In genomic region chr15:85569167-85569797, GRCm38 (mm10) we compare ENCODE assay signal across 8 mouse cellular contexts. TPM values are rescaled to one million over a fixed set of nuclear protein-coding genes. Genes with fewer than 3 reads are reported as not detected.
DNase-seq lines count a peak whose midpoint lies in the region; ATAC-seq and TF ChIP-seq lines count a peak whose summit lies in the region.
"Had no signal": no experiment of that assay in that cellular context is flagged by ENCODE, and none has a peak within 500 bp of the region (broad histone marks: within the 10 kb centered on the region; RNA-seq: fewer than 3 reads in every experiment).

No protein-coding gene starts in this region.

- CTCF ChIA-PET in Patski (lab: Charles Lee) = interaction anchor here (0.7 to 1.3 kb wide), 2 partner anchors 14 to 254 kb away, joined by 3 read pairs; no protein-coding TSS in a partner anchor

- DNase-seq in left cerebral cortex, adult 18-20 months (ENCODE audit: low spot score in 2 of 2) = peak; percentile 24 to 36
- no peak for DNase-seq in left cerebral cortex, adult 8-10 months (ENCODE audit: low spot score in 2 of 2)
- DNase-seq in 3T3-L1 (ENCODE audit: low read depth, low spot score) (peak; percentile 44), Patski (ENCODE audit: low read depth, low spot score) (no peak), adipocyte (ENCODE audit: low spot score) (no peak)
- DNase-seq in kidney, postnatal 10 days = peak; percentile 68
- DNase-seq in natural killer cell, adult 2 months (ENCODE audit: low spot score in 2 of 2) = no peak

- no peak for TF ChIP-seq CTCF in Patski (IDR thresholded peaks at IDR 0.05)

- no peaks in the 10 kb centered on the region for H3K27me3 ChIP-seq in Patski

- POLR2A ChIA-PET in Patski (lab: Charles Lee) = interaction anchor here (1.1 to 1.3 kb wide), 2 partner anchors 10 to 35 kb away, joined by 3 read pairs; no protein-coding TSS in a partner anchor

- in situ Hi-C loops in Patski (cut with MboI; ENCODE audit: low pct_unique_long_range_greater_than_20kb) = no loop called here

- peak; percentile 38 for ATAC-seq in Patski
- ATAC-seq: liver, embryonic 12.5 days had no signal

RNA-seq across cellular contexts. Expression of gene Wnt7b, which starts 13.0 kb away (rescaled TPM):
- total RNA-seq in left cerebral cortex, adult 18-20 months (2021) = 10 to 100 TPM; 32.9 to 37.5 TPM
- total RNA-seq in left cerebral cortex, adult 8-10 months (2022) = 10 to 100 TPM; 30.9 to 37.9 (median 35.1) TPM
- polyA plus RNA-seq in Patski (2021) = 133 TPM

Comparison
In these comparisons a context has a peak if more than half of its experiments do, and no peak if none do; other contexts are left out.
1. DNase-seq: peak in left cerebral cortex, adult 18-20 months (2 of 2), 3T3-L1 (single experiment) and kidney, postnatal 10 days (single experiment); none in left cerebral cortex, adult 8-10 months (0 of 2), Patski (single experiment), adipocyte (single experiment) and natural killer cell, adult 2 months (0 of 2).